Mouse (Mus musculus) MEL (cell line): ENCODE results near the gene A130010J15Rik. TPM values are rescaled to one million over a fixed set of nuclear protein-coding genes. Genes with fewer than 3 reads are reported as not detected.

Source experiments
- DNase-seq: peaks from one replicate; pipeline ENCODE4 v3.0.0; 2011; ENCODE audit warnings: low read depth, low spot score
- H3K27ac ChIP-seq: 2 replicates; pipeline ENCODE4 v1.5.1; 2012; ENCODE audit warnings: low read depth, mild to moderate bottlenecking, control low read depth, low read length, moderate library complexity; ENCODE audit not compliant: control insufficient read depth
- H3K27me3 ChIP-seq, 2 experiments: fragments of 150-350 bp in 1 of 2; sonication (generic) in 1 of 2; 2 replicates each; pipeline ENCODE4 v1.6.1; 2012; ENCODE audit warnings: low read length in 2 of 2, mild to moderate bottlenecking in 2 of 2, improper control_type of control experiment in 1 of 2, moderate library complexity in 1 of 2; ENCODE audit not compliant: insufficient read depth in 2 of 2, control insufficient read depth in 1 of 2
- H3K36me3 ChIP-seq, 2 experiments: 2 replicates each; pipeline ENCODE4 v1.6.1; 2012 to 2014; ENCODE audit warnings: low read length in 2 of 2, improper control_type of control experiment in 1 of 2, inconsistent platforms in 1 of 2, mild to moderate bottlenecking in 1 of 2; ENCODE audit not compliant: insufficient read depth in 2 of 2, control insufficient read depth in 1 of 2
- H3K4me1 ChIP-seq, 2 experiments: fragments of 150-350 bp in 1 of 2; sonication (generic) in 1 of 2; 2 replicates each; pipeline ENCODE4 v1.6.1; 2012; ENCODE audit warnings: low read length in 2 of 2, improper control_type of control experiment in 1 of 2, mild to moderate bottlenecking in 1 of 2; ENCODE audit not compliant: insufficient read depth in 2 of 2, control insufficient read depth in 1 of 2
- H3K4me3 ChIP-seq, 2 experiments: fragments of 150-350 bp in 1 of 2; sonication (generic) in 1 of 2; 2 replicates each; pipeline ENCODE4 v1.5.1; 2012; ENCODE audit warnings: low read depth in 2 of 2, low read length in 2 of 2, mild to moderate bottlenecking in 2 of 2, moderate library complexity in 2 of 2, control low read depth in 1 of 2, improper control_type of control experiment in 1 of 2; ENCODE audit not compliant: control insufficient read depth in 1 of 2, insufficient read depth in 1 of 2
- H3K79me2 ChIP-seq: 2 replicates; pipeline ENCODE4 v1.6.1; 2012; ENCODE audit warnings: mild to moderate bottlenecking, low read length, moderate library complexity; ENCODE audit not compliant: control insufficient read depth, poor library complexity, insufficient read depth
- H3K9ac ChIP-seq: 2 replicates; pipeline ENCODE4 v1.6.1; 2012; ENCODE audit warnings: low read depth, mild to moderate bottlenecking, control low read depth, low read length, moderate library complexity; ENCODE audit not compliant: control insufficient read depth, poor library complexity, severe bottlenecking
- H3K9me3 ChIP-seq: fragments of 150-350 bp; sonication (generic); replicated peaks from 2 replicates; pipeline ENCODE4 v1.6.1; 2012; ENCODE audit warnings: mild to moderate bottlenecking, low read length, improper control_type of control experiment, moderate library complexity; ENCODE audit not compliant: insufficient read depth
- CTCF ChIP-seq, 3 experiments: IDR thresholded peaks in 2 of 3; conservative IDR thresholded peaks in 1 of 3; 2 replicates each; pipeline ENCODE4 v1.5.1; 2011 to 2012; ENCODE audit warnings: low read length in 3 of 3, low read depth in 2 of 3, mild to moderate bottlenecking in 2 of 3, improper control_type of control experiment in 1 of 3, inconsistent platforms in 1 of 3, mixed read lengths in 1 of 3, moderate library complexity in 1 of 3; ENCODE audit not compliant: control insufficient read depth in 1 of 3, insufficient read depth in 1 of 3, poor library complexity in 1 of 3, severe bottlenecking in 1 of 3
- E2F4 ChIP-seq: IDR thresholded peaks from 2 replicates; pipeline ENCODE4 v1.6.1; 2011; ENCODE audit warnings: low read depth, low read length, improper control_type of control experiment, borderline replicate concordance
- ELF1 ChIP-seq: IDR thresholded peaks from 2 replicates; pipeline ENCODE4 v1.6.1; 2014; ENCODE audit warnings: low read depth, mild to moderate bottlenecking, inconsistent platforms, low read length, improper control_type of control experiment, moderate library complexity
- EP300 ChIP-seq, 2 experiments: IDR thresholded peaks; 2 replicates each; pipeline ENCODE4 v1.6.1; 2011; ENCODE audit warnings: improper control_type of control experiment in 2 of 2, low read length in 2 of 2, low read depth in 1 of 2, mild to moderate bottlenecking in 1 of 2
- ETS1 ChIP-seq: IDR thresholded peaks from 2 replicates; pipeline ENCODE4 v1.6.1; 2012; ENCODE audit warnings: low read depth, mild to moderate bottlenecking, inconsistent platforms, low read length, improper control_type of control experiment, moderate library complexity
- GATA1 ChIP-seq: IDR thresholded peaks from 2 replicates; pipeline ENCODE4 v1.6.1; 2011; ENCODE audit warnings: low read depth, low read length, improper control_type of control experiment
- JUND ChIP-seq: IDR thresholded peaks from 2 replicates; pipeline ENCODE4 v1.6.1; 2011; ENCODE audit warnings: low read depth, mild to moderate bottlenecking, improper control_type of control experiment, low read length
- MYB ChIP-seq: IDR thresholded peaks from 2 replicates; pipeline ENCODE4 v1.6.1; 2011; ENCODE audit warnings: mild to moderate bottlenecking, low read depth, low read length, improper control_type of control experiment
- MYC ChIP-seq: IDR thresholded peaks from 2 replicates; pipeline ENCODE4 v1.6.1; 2011; ENCODE audit warnings: low read depth, mild to moderate bottlenecking, low read length, improper control_type of control experiment, moderate library complexity
- POLR2A ChIP-seq, 2 experiments: IDR thresholded peaks; 2 replicates each; pipeline ENCODE4 v1.6.1; 2011 to 2012; ENCODE audit warnings: low read length in 2 of 2, mild to moderate bottlenecking in 2 of 2, control low read depth in 1 of 2, improper control_type of control experiment in 1 of 2, low read depth in 1 of 2, moderate library complexity in 1 of 2; ENCODE audit not compliant: control insufficient read depth in 1 of 2, insufficient read depth in 1 of 2, poor library complexity in 1 of 2
- RAD21 ChIP-seq: IDR thresholded peaks from 2 replicates; pipeline ENCODE4 v1.6.1; 2011; ENCODE audit warnings: mild to moderate bottlenecking, low read depth, low read length, improper control_type of control experiment
- RCOR1 ChIP-seq: IDR thresholded peaks from 2 replicates; pipeline ENCODE4 v1.6.1; 2012; ENCODE audit warnings: low read depth, mild to moderate bottlenecking, inconsistent platforms, low read length, improper control_type of control experiment
- TAL1 ChIP-seq: IDR thresholded peaks from 2 replicates; pipeline ENCODE4 v1.6.1; 2012; ENCODE audit warnings: mild to moderate bottlenecking, inconsistent platforms, low read length, moderate library complexity, mixed read lengths
- TCF12 ChIP-seq: IDR thresholded peaks from 2 replicates; pipeline ENCODE4 v1.6.1; 2014; ENCODE audit warnings: low read depth, mild to moderate bottlenecking, inconsistent platforms, low read length, improper control_type of control experiment, moderate library complexity
- UBTF ChIP-seq: IDR thresholded peaks from 2 replicates; pipeline ENCODE4 v1.6.1; 2012; ENCODE audit warnings: low read depth, mild to moderate bottlenecking, inconsistent platforms, low read length, improper control_type of control experiment, moderate library complexity, borderline replicate concordance; ENCODE audit not compliant: insufficient read depth
- USF1 ChIP-seq: IDR thresholded peaks from 2 replicates; pipeline ENCODE4 v1.6.1; 2014; ENCODE audit warnings: low read depth, mild to moderate bottlenecking, inconsistent platforms, low read length, improper control_type of control experiment, moderate library complexity
- USF2 ChIP-seq, 2 experiments: IDR thresholded peaks; 2 replicates each; pipeline ENCODE4 v1.6.1; 2011 to 2012; ENCODE audit warnings: improper control_type of control experiment in 2 of 2, low read length in 2 of 2, borderline replicate concordance in 1 of 2, inconsistent platforms in 1 of 2, low read depth in 1 of 2, mild to moderate bottlenecking in 1 of 2; ENCODE audit not compliant: insufficient read depth in 1 of 2
- ZC3H11A ChIP-seq: IDR thresholded peaks from 2 replicates; pipeline ENCODE4 v1.6.1; 2012; ENCODE audit warnings: low read depth, mild to moderate bottlenecking, inconsistent platforms, low read length, improper control_type of control experiment
- ZMIZ1 ChIP-seq: IDR thresholded peaks from 2 replicates; pipeline ENCODE4 v1.6.1; 2012; ENCODE audit warnings: low read depth, mild to moderate bottlenecking, inconsistent platforms, low read length, improper control_type of control experiment, moderate library complexity
- ZNF384 ChIP-seq: IDR thresholded peaks from 2 replicates; pipeline ENCODE4 v1.6.1; 2012; ENCODE audit warnings: low read depth, mild to moderate bottlenecking, inconsistent platforms, low read length, improper control_type of control experiment
- polyA plus RNA-seq, 2 experiments: library from polyadenylated mRNA; stranded (reverse) in 1 of 2; unstranded in 1 of 2; fragments of >175 nt in 1 of 2; fragments of >200 nt in 1 of 2; gene quantifications; 2 replicates each; pipeline versions ENCODE4 v1.2.1 to v1.2.4; 2012; ENCODE audit warnings: low replicate concordance in 2 of 2, low read depth in 1 of 2; ENCODE audit not compliant: insufficient read length in 2 of 2, insufficient read depth in 1 of 2, missing spikeins in 1 of 2
- total RNA-seq: library from RNA; depleted of rRNA; stranded (reverse); fragments of 300-350 nt; gene quantifications from 2 replicates; pipeline ENCODE4 v1.2.3, GENCODE M21; 2012

Gene A130010J15Rik
- total and polyA plus RNA-seq, 3 experiments: 5.8 to 13.2 TPM; not detected in 1

GRCm38 (mm10) chr1:193152872-193153271 is 15.0 kb upstream of the A130010J15Rik start, which contains the start of gene Irf6:
Irf6 (plus strand) TSS chr1:193153111.
- no peak within 1 kb of the TSS for H3K27ac ChIP-seq
- H3K36me3 ChIP-seq: peaks cover 0 to 9% of the 10 kb centered on the region in 2 experiments; a peak in 2 of 4 replicates
- peak; percentile 68 for DNase-seq
- no peak within 1 kb of the TSS for H3K4me3 ChIP-seq
- H3K27me3 ChIP-seq: peaks cover 3% of the 10 kb centered on the region in 2 experiments; a peak in 3 of 4 replicates
- peak within 1 kb of the TSS; percentile 21; the same call in 1 of the 2 replicates for H3K9ac ChIP-seq
- H3K4me1 ChIP-seq: no peaks in the 10 kb centered on the region
- H3K79me2 ChIP-seq: no peaks in the 10 kb centered on the region
- no peaks in the 10 kb centered on the region for H3K9me3 ChIP-seq
- TF ChIP-seq USF2 (IDR thresholded peaks at IDR 0.05; ENCODE audit: borderline replicate concordance in 1 of 2, insufficient read depth in 1 of 2, low read depth in 1 of 2, low read length in 2 of 2) (no peak), ZNF384 (no peak), ETS1 (no peak), CTCF (IDR thresholded peaks at IDR 0.05 in 2 of 3, conservative IDR thresholded peaks at IDR 0.05 in 1 of 3; ENCODE audit: control insufficient read depth in 1 of 3, insufficient read depth in 1 of 3, low read depth in 2 of 3, low read length in 3 of 3, poor library complexity in 1 of 3, severe bottlenecking in 1 of 3) (no peak), TCF12 (no peak), GATA1 (no peak), ZC3H11A (no peak), RAD21 (no peak), POLR2A (IDR thresholded peaks at IDR 0.05; ENCODE audit: control insufficient read depth in 1 of 2, insufficient read depth in 1 of 2, low read depth in 1 of 2, low read length in 2 of 2, poor library complexity in 1 of 2) (no peak)

- no peak overlapping the region for H3K9ac ChIP-seq
- H3K27ac ChIP-seq: no peak overlapping the region
- TF ChIP-seq MYB (no peak), UBTF (no peak), USF2 (IDR thresholded peaks at IDR 0.05; ENCODE audit: borderline replicate concordance in 1 of 2, insufficient read depth in 1 of 2, low read depth in 1 of 2, low read length in 2 of 2) (no peak)
- no peaks in the 10 kb centered on the region for H3K4me1 ChIP-seq
- no peak for DNase-seq
- H3K36me3 ChIP-seq: peaks cover 0 to 9% of the 10 kb centered on the region in 2 experiments; a peak in 2 of 4 replicates
- peaks cover 0 to 2% of the 10 kb centered on the region in 2 experiments; a peak in 2 of 4 replicates for H3K27me3 ChIP-seq
- H3K79me2 ChIP-seq: no peaks in the 10 kb centered on the region
- no peaks in the 10 kb centered on the region for H3K9me3 ChIP-seq
- no peak overlapping the region for H3K4me3 ChIP-seq
Observed at GRCm38 (mm10) chr1:193153561-193153960, 14.3 kb upstream of the A130010J15Rik start.

- Histone ChIP-seq H3K27ac (no peak overlapping the region), H3K79me2 (no peaks in the 10 kb centered on the region), H3K36me3 (peaks cover 0 to 18% of the 10 kb centered on the region in 2 experiments; a peak in 2 of 4 replicates), H3K27me3 (no peaks in the 10 kb centered on the region), H3K4me3 (no peak overlapping the region), H3K9ac (no peak overlapping the region), H3K4me1 (peaks cover 0 to 16% of the 10 kb centered on the region in 2 experiments; a peak in 2 of 4 replicates)
- peak; percentile 50 for DNase-seq
- TF ChIP-seq MYB (no peak), JUND (no peak), MYC (no peak), EP300 (IDR thresholded peaks at IDR 0.05; ENCODE audit: low read depth in 1 of 2, low read length in 2 of 2) (0 out of 4 replicates have a peak, but pooled peaks of 1 of the 2 experiments have one; percentile 27), TAL1 (peak; percentile 45; the same call in 1 of the 2 replicates), GATA1 (peak; percentile 36), E2F4 (no peak), USF1 (no peak), RCOR1 (no peak), ZNF384 (no peak), ZMIZ1 (no peak), ELF1 (no peak)
- TF ChIP-seq, all 39 proteins: peak for 3
- H3K9me3 ChIP-seq: no peaks in the 10 kb centered on the region
Observed at GRCm38 (mm10) chr1:193156316-193157110, 11.3 kb upstream of the A130010J15Rik start.
